Mouse (Mus musculus) MEL (cell line): ENCODE results near the gene Ms4a12.

Experiments
- BHLHE40 ChIP-seq: IDR thresholded peaks from 2 replicates; pipeline ENCODE4 v1.6.1; 2012; ENCODE audit warnings: low read depth, mild to moderate bottlenecking, inconsistent platforms, low read length, improper control_type of control experiment, borderline replicate concordance
- CHD1 ChIP-seq: IDR thresholded peaks from 2 replicates; pipeline ENCODE4 v1.6.1; 2012; ENCODE audit warnings: low read depth, mild to moderate bottlenecking, inconsistent platforms, low read length, improper control_type of control experiment
- CHD2 ChIP-seq: IDR thresholded peaks from 2 replicates; pipeline ENCODE4 v1.6.1; 2011; ENCODE audit warnings: low read length, improper control_type of control experiment
- CTCF ChIP-seq, 3 experiments: IDR thresholded peaks in 2 of 3; conservative IDR thresholded peaks in 1 of 3; 2 replicates each; pipeline ENCODE4 v1.5.1; 2011 to 2012; ENCODE audit warnings: low read length in 3 of 3, low read depth in 2 of 3, mild to moderate bottlenecking in 2 of 3, improper control_type of control experiment in 1 of 3, inconsistent platforms in 1 of 3, mixed read lengths in 1 of 3, moderate library complexity in 1 of 3; ENCODE audit not compliant: control insufficient read depth in 1 of 3, insufficient read depth in 1 of 3, poor library complexity in 1 of 3, severe bottlenecking in 1 of 3
- JUND ChIP-seq: IDR thresholded peaks from 2 replicates; pipeline ENCODE4 v1.6.1; 2011; ENCODE audit warnings: low read depth, mild to moderate bottlenecking, improper control_type of control experiment, low read length
- KAT2A ChIP-seq: conservative IDR thresholded peaks from 2 replicates; pipeline ENCODE4 v1.6.1; 2012; ENCODE audit warnings: low read depth, low read length, improper control_type of control experiment, inconsistent platforms
- MAX ChIP-seq: IDR thresholded peaks from 2 replicates; pipeline ENCODE4 v1.6.1; 2011; ENCODE audit warnings: low read length, improper control_type of control experiment
- MXI1 ChIP-seq: IDR thresholded peaks from 2 replicates; pipeline ENCODE4 v1.6.1; 2011; ENCODE audit warnings: mild to moderate bottlenecking, low read depth, low read length, improper control_type of control experiment
- MYB ChIP-seq: IDR thresholded peaks from 2 replicates; pipeline ENCODE4 v1.6.1; 2011; ENCODE audit warnings: mild to moderate bottlenecking, low read depth, low read length, improper control_type of control experiment
- NELFE ChIP-seq: IDR thresholded peaks from 2 replicates; pipeline ENCODE4 v1.6.1; 2011; ENCODE audit warnings: low read depth, low read length, improper control_type of control experiment
- POLR2AphosphoS2 ChIP-seq: IDR thresholded peaks from 2 replicates; pipeline ENCODE4 v1.6.1; 2011; ENCODE audit warnings: low read length, improper control_type of control experiment
- RCOR1 ChIP-seq: IDR thresholded peaks from 2 replicates; pipeline ENCODE4 v1.6.1; 2012; ENCODE audit warnings: low read depth, mild to moderate bottlenecking, inconsistent platforms, low read length, improper control_type of control experiment
- TAL1 ChIP-seq: IDR thresholded peaks from 2 replicates; pipeline ENCODE4 v1.6.1; 2012; ENCODE audit warnings: mild to moderate bottlenecking, inconsistent platforms, low read length, moderate library complexity, mixed read lengths
- USF1 ChIP-seq: IDR thresholded peaks from 2 replicates; pipeline ENCODE4 v1.6.1; 2014; ENCODE audit warnings: low read depth, mild to moderate bottlenecking, inconsistent platforms, low read length, improper control_type of control experiment, moderate library complexity

- TF ChIP-seq JUND, result no peak
- peak; percentile 21 to 32 (median 26); a peak in 3 of 6 replicates for TF ChIP-seq CTCF (IDR thresholded peaks at IDR 0.05 in 2 of 3, conservative IDR thresholded peaks at IDR 0.05 in 1 of 3; ENCODE audit: control insufficient read depth in 1 of 3, insufficient read depth in 1 of 3, low read depth in 2 of 3, low read length in 3 of 3, poor library complexity in 1 of 3, severe bottlenecking in 1 of 3)
- no peak for TF ChIP-seq MXI1
- no peak for TF ChIP-seq BHLHE40
- no peak for TF ChIP-seq CHD2
- TF ChIP-seq MAX, result no peak
- TF ChIP-seq TAL1, result no peak
- no peak for TF ChIP-seq MYB
- no peak for TF ChIP-seq CHD1
- TF ChIP-seq POLR2AphosphoS2, result no peak
- no peak for TF ChIP-seq USF1
- TF ChIP-seq KAT2A, result no peak
- TF ChIP-seq RCOR1, result no peak
- TF ChIP-seq NELFE, result no peak
These were observed 48.1 kb downstream of the Ms4a12 start for GRCm38 (mm10) chr19:11184121-11184520.
